Mouse (Mus musculus) stomach, postnatal 0 days (tissue): ENCODE data around the gene Gmfg.

Source experiments
- CTCF ChIP-seq: IDR thresholded peaks from 2 replicates; pipeline ENCODE4 v1.5.1; 2016; ENCODE audit warnings: antibody characterized with exemption, low read depth, mild to moderate bottlenecking, moderate library complexity
- EP300 ChIP-seq: optimal IDR thresholded peaks from 2 replicates; pipeline ENCODE3; 2016; ENCODE audit warnings: antibody characterized with exemption

GRCm38 (mm10) chr7:28447101-28447830, 10.0 kb downstream of the Gmfg start:
- TF ChIP-seq CTCF (no peak), EP300 (no peak)
